Mouse (Mus musculus) embryonic fibroblast, embryonic 13.5 days (primary cell): Measurements from ENCODE around the gene Hist1h3g. TPM values are rescaled to one million over a fixed set of nuclear protein-coding genes. Genes with fewer than 3 reads are reported as not detected.
A peak's percentile ranks its signal among the peaks of the same experiment; 100 is the strongest.
"Not testable (repeated sequence)": the region's sequence is repeated elsewhere in the genome, so short reads cannot be mapped to it uniquely, and the experiment has no call there.

Experiments
- H3K27ac ChIP-seq: 2 replicates; pipeline ENCODE4 v1.5.1; 2012; ENCODE audit warnings: low read length, control low read depth, inconsistent platforms; ENCODE audit not compliant: insufficient read depth
- H3K4me1 ChIP-seq: 2 replicates; pipeline ENCODE4 v1.6.1; 2011; ENCODE audit warnings: low read length; ENCODE audit not compliant: control insufficient read depth, insufficient read depth
- H3K4me3 ChIP-seq: 2 replicates; pipeline ENCODE4 v1.5.1; 2011; ENCODE audit warnings: mild to moderate bottlenecking, control low read depth, low read length; ENCODE audit not compliant: insufficient read depth
- CTCF ChIP-seq: IDR thresholded peaks from 2 replicates; pipeline ENCODE4 v1.5.1; 2011; ENCODE audit warnings: mild to moderate bottlenecking, control low read depth, low read length, moderate library complexity, borderline replicate concordance; ENCODE audit not compliant: insufficient read depth
- POLR2A ChIP-seq: IDR thresholded peaks from 2 replicates; pipeline ENCODE4 v1.6.1; 2011; ENCODE audit warnings: low read depth, mild to moderate bottlenecking, control low read depth, low read length, moderate library complexity
- polyA plus RNA-seq: library from polyadenylated mRNA; stranded (reverse); fragments of >200 nt; gene quantifications from 2 replicates; pipeline ENCODE4 v1.2.4, GENCODE M21; 2011; ENCODE audit warnings: low read depth; ENCODE audit not compliant: missing spikeins, insufficient read length

Gene Hist1h3g
- polyA plus RNA-seq, 1 experiment = 5.7 TPM

DNA sequence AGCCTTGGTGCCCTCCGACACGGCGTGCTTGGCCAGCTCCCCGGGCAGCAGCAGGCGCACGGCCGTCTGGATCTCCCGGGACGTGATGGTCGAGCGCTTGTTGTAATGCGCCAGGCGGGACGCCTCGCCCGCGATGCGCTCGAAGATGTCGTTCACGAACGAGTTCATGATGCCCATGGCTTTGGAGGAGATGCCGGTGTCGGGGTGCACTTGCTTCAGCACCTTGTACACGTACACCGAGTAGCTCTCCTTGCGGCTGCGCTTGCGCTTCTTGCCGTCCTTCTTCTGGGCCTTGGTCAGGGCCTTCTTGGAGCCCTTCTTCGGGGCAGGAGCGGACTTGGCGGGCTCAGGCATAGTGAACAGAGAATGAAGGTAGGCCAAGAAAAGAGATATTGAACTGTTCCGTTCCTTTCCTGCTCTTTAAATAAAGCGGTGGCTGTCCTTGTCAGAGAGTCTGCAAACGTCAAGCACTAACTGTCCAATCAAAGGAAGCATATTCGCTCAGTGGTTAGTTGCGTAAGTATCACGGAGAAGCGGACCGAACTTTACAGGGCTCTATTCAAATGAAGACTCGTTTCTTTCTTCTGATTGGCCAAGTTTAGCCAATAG, 7.9 kb downstream of the Hist1h3g start, which contains the start of gene Hist1h2bh:
Gene Hist1h2bh (minus strand): TSS at position 394 of the 609 bp plus-strand sequence.
- Histone ChIP-seq H3K4me3 (peak within 1 kb of the TSS; percentile 54), H3K27ac (peak within 1 kb of the TSS; percentile 79)
- TF ChIP-seq POLR2A = peak; percentile 95
- not testable (repeated sequence) for H3K4me1 ChIP-seq

- no peaks in the 10 kb centered on the region for H3K4me1 ChIP-seq
- peak within 1 kb of the TSS; percentile 79 for H3K27ac ChIP-seq
- peak within 1 kb of the TSS; percentile 54 for H3K4me3 ChIP-seq
- TF ChIP-seq CTCF (no peak), POLR2A (peak; percentile 96)
These were observed 9.0 kb downstream of the Hist1h3g start, which contains the start of gene Hist1h3f for GRCm38 (mm10) chr13:23543965-23544786. Gene Hist1h3f (plus strand): TSS chr13:23544052.

GRCm38 (mm10) chr13:23544787-23545120, 9.5 kb downstream of the Hist1h3g start:
- H3K4me3 ChIP-seq = peak overlapping the region; percentile 47
- not testable (repeated sequence) for H3K4me1 ChIP-seq
- peak overlapping the region; percentile 73 for H3K27ac ChIP-seq

- Histone ChIP-seq H3K27ac (no peak overlapping the region), H3K4me3 (no peak overlapping the region), H3K4me1 (no peaks in the 10 kb centered on the region)
- TF ChIP-seq CTCF (no peak), POLR2A (no peak)
These were observed 11.5 kb downstream of the Hist1h3g start for GRCm38 (mm10) chr13:23546694-23547093.

DNA sequence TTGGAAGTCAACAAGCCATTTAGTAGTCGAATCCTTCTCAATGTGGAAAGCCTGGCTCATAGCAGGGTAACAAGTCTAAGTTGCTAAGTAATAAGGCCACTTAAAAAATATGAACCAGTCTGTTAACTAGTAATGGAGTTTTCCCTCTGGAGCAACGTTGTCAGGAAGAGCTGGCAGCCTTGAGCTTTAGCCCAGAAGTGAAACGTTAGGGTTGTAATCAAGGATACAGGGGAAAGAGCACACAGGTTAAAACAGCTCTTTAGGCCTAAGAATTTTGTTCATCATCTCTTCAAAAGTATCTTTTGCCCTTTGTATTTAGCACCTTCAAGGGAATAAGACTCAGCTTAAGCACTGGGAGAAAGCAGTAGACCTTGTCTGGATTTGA, 15.5 kb downstream of the Hist1h3g start:
- no peak for TF ChIP-seq CTCF
- TF ChIP-seq POLR2A = peak; percentile 86
- Histone ChIP-seq H3K4me3 (peak overlapping the region; percentile 44), H3K27ac (peak overlapping the region; percentile 89), H3K4me1 (no peaks in the 10 kb centered on the region; the same call in 1 of the 2 replicates)

- peak within 1 kb of the TSS; percentile 44 for H3K4me3 ChIP-seq
These were observed 16.1 kb downstream of the Hist1h3g start, which contains the start of gene Hist1h4f for GRCm38 (mm10) chr13:23551146-23551834. Gene Hist1h4f (minus strand): TSS chr13:23551648.

DNA sequence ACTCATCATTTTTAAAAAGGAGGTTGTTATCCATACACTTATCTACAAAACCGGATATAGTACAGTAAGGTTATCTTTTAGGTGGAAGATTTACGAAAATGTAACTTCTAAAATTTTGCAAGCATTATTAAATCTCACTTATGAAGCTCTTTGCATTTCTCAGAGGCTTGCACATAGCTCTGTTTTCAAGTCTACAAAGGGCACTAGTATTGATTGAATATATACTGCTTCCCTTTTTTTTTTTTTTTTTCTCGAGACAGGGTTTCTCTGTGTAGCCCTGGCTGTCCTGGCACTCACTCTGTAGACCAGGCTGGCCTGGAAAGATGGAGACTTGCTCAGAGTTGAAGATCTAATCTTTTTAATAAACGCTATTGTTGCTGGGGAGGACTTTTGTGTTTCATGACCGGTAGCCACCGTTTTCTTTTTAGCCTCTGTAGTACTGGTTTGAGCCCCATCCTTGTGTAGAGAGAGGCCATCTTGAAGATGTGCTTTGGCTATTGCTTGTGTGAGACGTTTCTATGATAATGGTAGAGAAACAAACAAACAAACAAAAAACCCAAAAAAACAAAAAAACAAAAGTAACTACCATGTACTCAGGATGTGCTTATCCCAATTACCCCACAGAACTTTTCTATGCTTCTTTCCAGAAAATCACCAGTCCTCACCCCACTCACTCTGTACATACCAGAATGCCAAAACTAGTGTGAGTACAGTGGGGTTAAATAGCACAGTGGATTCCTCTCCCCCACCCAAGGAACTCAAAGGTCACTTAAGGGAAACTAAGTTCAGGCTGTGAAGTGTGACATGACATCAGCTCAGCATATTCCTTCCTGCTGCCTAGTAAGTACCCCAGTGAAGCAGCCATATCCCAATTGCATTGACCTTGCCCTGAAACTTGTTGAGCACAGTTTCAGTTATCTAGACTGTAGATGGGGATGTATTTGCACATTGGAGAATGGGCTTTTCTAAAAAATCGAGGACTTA, 17.0 kb downstream of the Hist1h3g start:
- H3K27ac ChIP-seq = peak overlapping the region; percentile 45
- H3K4me1 ChIP-seq = peaks cover 3% of the 10 kb centered on the region; the same call in 1 of the 2 replicates
- TF ChIP-seq POLR2A (no peak), CTCF (no peak)
- H3K4me3 ChIP-seq = no peak overlapping the region

More at GRCm38 (mm10) chr13:23551146-23551834, 16.1 kb downstream of the Hist1h3g start, which contains the start of gene Hist1h4f:
- TF ChIP-seq POLR2A = peak; percentile 98
- H3K4me1 ChIP-seq = not testable (repeated sequence)
- H3K27ac ChIP-seq = peak within 1 kb of the TSS; percentile 89

DNA sequence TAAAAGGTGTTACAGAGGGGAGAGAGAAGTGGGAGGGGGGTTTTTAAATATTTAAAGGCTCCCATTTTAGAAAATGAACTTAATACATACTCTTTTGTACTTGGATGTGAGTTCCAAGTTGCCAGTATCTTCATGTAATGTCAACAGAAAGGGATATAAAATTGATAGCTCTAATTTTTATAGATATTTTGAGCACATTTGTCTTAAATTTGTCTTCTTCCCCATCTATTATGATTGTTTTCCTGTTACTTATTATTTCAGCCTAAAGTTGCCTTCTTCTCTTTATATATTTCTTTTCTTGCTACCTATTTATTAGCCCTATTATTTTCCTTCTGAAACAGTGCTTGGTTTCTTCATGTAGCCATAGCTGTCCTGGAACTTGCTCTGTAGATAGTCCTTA, 17.7 kb downstream of the Hist1h3g start, which contains the start of gene Hist1h1d:
Gene Hist1h1d (plus strand): TSS at position 301 of the 400 bp plus-strand sequence.
- peaks cover 3% of the 10 kb centered on the region; the same call in 1 of the 2 replicates for H3K4me1 ChIP-seq
- no peak for TF ChIP-seq CTCF
- TF ChIP-seq POLR2A = no peak
- H3K4me3 ChIP-seq = no peak within 1 kb of the TSS
- H3K27ac ChIP-seq = peak within 1 kb of the TSS; percentile 45; the same call in 1 of the 2 replicates

- Histone ChIP-seq H3K4me3 (no peak overlapping the region), H3K4me1 (peaks cover 3% of the 10 kb centered on the region; the same call in 1 of the 2 replicates), H3K27ac (peak overlapping the region; percentile 86)
- no peak for TF ChIP-seq CTCF
- no peak for TF ChIP-seq POLR2A
These were observed 19.2 kb downstream of the Hist1h3g start for GRCm38 (mm10) chr13:23554393-23554792.
